Mouse (Mus musculus): ENCODE data around the gene Gsta3.

Gene Gsta3

GRCm38 (mm10) chr1:21299826-21300225, 59.4 kb downstream of the Gsta3 start:
- DNase-seq (ENCODE audit: low spot score in 2 of 2) = no peak

GRCm38 (mm10) chr1:21301686-21302085, 61.3 kb downstream of the Gsta3 start:
- DNase-seq (ENCODE audit: low spot score in 2 of 2) = no peak

DNA sequence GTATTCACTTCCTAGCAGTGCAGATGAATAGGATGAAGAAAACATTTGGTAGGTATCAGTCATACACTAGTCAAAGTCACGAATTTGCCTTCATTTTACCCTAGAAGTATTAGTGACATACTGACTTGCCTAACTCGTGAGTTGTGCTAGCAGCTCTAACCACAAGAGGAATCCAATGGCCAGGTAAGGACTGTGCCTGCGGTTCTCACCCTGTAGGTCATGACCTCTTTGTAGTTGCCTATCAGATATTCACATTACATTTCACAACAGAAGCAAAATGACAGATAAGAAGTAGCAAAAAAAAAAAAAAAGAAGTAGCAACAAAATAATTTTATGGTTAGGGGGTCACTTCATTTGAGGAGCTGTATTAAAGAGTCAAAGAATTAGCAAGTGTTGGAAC, 63.8 kb downstream of the Gsta3 start:
- DNase-seq (ENCODE audit: low spot score in 2 of 2) = no peak

DNA sequence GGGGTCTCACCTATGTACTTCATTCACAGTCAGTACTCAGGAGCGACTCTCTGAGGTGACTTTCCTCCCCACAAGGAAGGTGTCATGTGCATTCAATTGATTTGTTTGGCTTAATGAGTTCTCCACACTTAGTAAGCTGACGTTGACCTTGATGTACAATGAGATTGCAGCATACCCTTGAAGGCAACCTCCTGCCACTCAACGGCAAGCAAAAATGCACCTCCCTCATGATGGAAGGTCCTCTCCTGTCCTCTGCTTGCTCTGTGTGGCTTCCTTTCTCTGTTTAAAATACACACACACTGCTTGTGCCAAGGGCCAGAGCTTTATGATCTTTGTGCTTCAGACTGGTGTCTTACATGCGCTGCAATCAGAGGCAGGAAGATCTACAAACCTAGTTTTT, 64.3 kb downstream of the Gsta3 start:
- no peak for DNase-seq (ENCODE audit: low spot score in 2 of 2)

GRCm38 (mm10) chr1:21305443-21305842, 65.1 kb downstream of the Gsta3 start:
- DNase-seq (ENCODE audit: low spot score in 2 of 2) = no peak

DNA sequence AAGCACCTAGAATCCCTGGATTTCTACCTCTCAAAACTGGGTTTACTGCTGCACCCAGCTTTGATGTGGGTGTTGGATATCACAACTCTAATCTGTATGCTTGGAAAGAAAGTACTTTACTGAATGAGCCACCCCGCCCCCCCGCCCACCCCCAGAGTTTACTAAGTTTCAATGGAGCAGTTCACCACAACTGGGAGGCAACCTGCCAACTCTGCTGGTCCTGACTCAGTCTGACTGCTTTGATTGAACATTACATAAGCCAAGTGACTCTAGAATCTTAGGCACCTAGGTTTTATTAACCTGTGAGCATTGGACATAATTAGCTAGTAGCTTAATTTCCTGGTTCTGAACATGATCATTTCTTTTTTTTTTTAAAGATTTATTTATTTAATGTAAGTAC, 73.9 kb downstream of the Gsta3 start:
- no peak for DNase-seq (ENCODE audit: low spot score in 2 of 2)
